Mouse (Mus musculus) kidney, embryonic 16.5 days (tissue): ENCODE results near the gene Foxn1. TPM values are rescaled to one million over a fixed set of nuclear protein-coding genes. Genes with fewer than 3 reads are reported as not detected.
A peak's percentile ranks its signal among the peaks of the same experiment; 100 is the strongest.

Experiments used
- ATAC-seq: fragments of 200-750 bp; cut with Nextera tagmentation; 2 replicates; pipeline ENCODE4 v1.8.0; 2017; ENCODE audit warnings: moderate TSS enrichment; ENCODE audit not compliant: low FRiP score, low TSS enrichment
- H3K27ac ChIP-seq: fragments of 300-500 bp; sonication (generic); 2 replicates; pipeline ENCODE4 v1.5.1; 2014; ENCODE audit warnings: low read length
- H3K27me3 ChIP-seq: fragments of 300-500 bp; sonication (generic); 2 replicates; pipeline ENCODE4 v1.6.1; 2014; ENCODE audit warnings: low read length, control low read depth, mixed read lengths; ENCODE audit not compliant: insufficient read depth
- H3K36me3 ChIP-seq: fragments of 300-500 bp; sonication (generic); 2 replicates; pipeline ENCODE4 v1.6.1; 2014; ENCODE audit warnings: low read length, control low read depth, mixed read lengths; ENCODE audit not compliant: insufficient read depth
- H3K4me1 ChIP-seq: fragments of 300-500 bp; sonication (generic); 2 replicates; pipeline ENCODE4 v1.6.1; 2014; ENCODE audit warnings: low read length, control low read depth, mixed read lengths; ENCODE audit not compliant: insufficient read depth
- H3K4me2 ChIP-seq: fragments of 300-500 bp; sonication (generic); replicated peaks from 2 replicates; pipeline ENCODE4 v1.6.1; 2014; ENCODE audit warnings: low read depth, low read length
- H3K4me3 ChIP-seq: fragments of 300-500 bp; sonication (generic); 2 replicates; pipeline ENCODE4 v1.5.1; 2014; ENCODE audit warnings: mild to moderate bottlenecking, low read length
- H3K9ac ChIP-seq: fragments of 300-500 bp; sonication (generic); replicated peaks from 2 replicates; pipeline ENCODE4 v1.6.1; 2014; ENCODE audit warnings: low read length
- H3K9me3 ChIP-seq: fragments of 300-500 bp; sonication (generic); 2 replicates; pipeline ENCODE4 v1.6.1; 2016; ENCODE audit warnings: low read length, control low read depth
- whole genome bisulfite sequencing: fragments of 180-500 bp; shearing (Covaris S2); extraction: QIAGEN DNeasy Blood & Tissue Kit; methylation state at CpG from one replicate; pipeline ENCODE4 v1.1.7; 2014; 5-methylcytosine and 5-hydroxymethylcytosine counted together
- polyA plus RNA-seq: library from polyadenylated mRNA; unstranded; fragments of >200 nt; fragmentation: Nextera tagmentation; extraction: Ambion mirVana; gene quantifications from 2 replicates; pipeline ENCODE4 v1.2.1, GENCODE M21; 2015

Gene Foxn1
- polyA plus RNA-seq, 1 experiment from 2014 or later: not detected

GRCm38 (mm10) chr11:78343381-78344327 is 42.7 kb downstream of the Foxn1 start, which contains the start of gene Unc119:
Unc119 (plus strand) TSS chr11:78343482.
- under 1% methylated on average over 60 of the region's 66 CpGs for WGBS

GRCm38 (mm10) chr11:78341702-78342101 is 44.7 kb downstream of the Foxn1 start:
- Histone ChIP-seq H3K4me3 (no peak overlapping the region), H3K9ac (no peak overlapping the region), H3K27ac (no peak overlapping the region), H3K4me2 (no peak overlapping the region), H3K9me3 (no peaks in the 10 kb centered on the region), H3K36me3 (peaks cover 10% of the 10 kb centered on the region), H3K27me3 (no peaks in the 10 kb centered on the region), H3K4me1 (peaks cover 28% of the 10 kb centered on the region)
- 73% methylated on average over 12 of the region's 12 CpGs for WGBS
- no peak for ATAC-seq

More at GRCm38 (mm10) chr11:78343381-78344327, 42.7 kb downstream of the Foxn1 start, which contains the start of gene Unc119:
- H3K4me2 ChIP-seq: peak within 1 kb of the TSS; percentile 80
- peak within 1 kb of the TSS; percentile 77 for H3K9ac ChIP-seq
- H3K36me3 ChIP-seq: peaks cover 11% of the 10 kb centered on the region; the same call in 1 of the 2 replicates
- H3K4me1 ChIP-seq: peaks cover 31% of the 10 kb centered on the region
- H3K4me3 ChIP-seq: peak within 1 kb of the TSS; percentile 75
- H3K9me3 ChIP-seq: no peaks in the 10 kb centered on the region
- no peaks in the 10 kb centered on the region for H3K27me3 ChIP-seq
- peak; percentile 73 for ATAC-seq
- H3K27ac ChIP-seq: peak within 1 kb of the TSS; percentile 67

- no peak for ATAC-seq
- peaks cover 18% of the 10 kb centered on the region for H3K36me3 ChIP-seq
- 93% methylated on average over 8 of the region's 8 CpGs for WGBS
Measured at GRCm38 (mm10) chr11:78337040-78337439, 49.3 kb downstream of the Foxn1 start.

GRCm38 (mm10) chr11:78333992-78334391 is 52.4 kb downstream of the Foxn1 start:
- Histone ChIP-seq H3K9ac (no peak overlapping the region), H3K27me3 (no peaks in the 10 kb centered on the region), H3K4me3 (no peak overlapping the region), H3K27ac (no peak overlapping the region), H3K9me3 (no peaks in the 10 kb centered on the region), H3K4me1 (peaks cover 5% of the 10 kb centered on the region; the same call in 1 of the 2 replicates), H3K4me2 (no peak overlapping the region), H3K36me3 (peaks cover 12% of the 10 kb centered on the region)
- ATAC-seq: no peak
- WGBS: 73% methylated on average over 5 of the region's 5 CpGs

More at GRCm38 (mm10) chr11:78337040-78337439, 49.3 kb downstream of the Foxn1 start:
- H3K27me3 ChIP-seq: no peaks in the 10 kb centered on the region
- H3K9me3 ChIP-seq: no peaks in the 10 kb centered on the region
- no peaks in the 10 kb centered on the region for H3K4me1 ChIP-seq
- no peak overlapping the region for H3K9ac ChIP-seq
- no peak overlapping the region for H3K27ac ChIP-seq
- no peak overlapping the region for H3K4me3 ChIP-seq
- H3K4me2 ChIP-seq: no peak overlapping the region

GRCm38 (mm10) chr11:78332676-78333075 is 53.7 kb downstream of the Foxn1 start:
- Histone ChIP-seq H3K27ac (no peak overlapping the region), H3K4me3 (no peak overlapping the region)

GRCm38 (mm10) chr11:78328512-78329056 is 57.8 kb downstream of the Foxn1 start:
- H3K9ac ChIP-seq: peak overlapping the region; percentile 77
- no peaks in the 10 kb centered on the region for H3K36me3 ChIP-seq
- H3K9me3 ChIP-seq: no peaks in the 10 kb centered on the region
- H3K27ac ChIP-seq: no peak overlapping the region
- no peak for ATAC-seq
- peak overlapping the region; percentile 80 for H3K4me3 ChIP-seq
- peak overlapping the region; percentile 79 for H3K4me2 ChIP-seq
- WGBS: under 1% methylated on average over 41 of the region's 41 CpGs
- H3K4me1 ChIP-seq: peaks cover 7% of the 10 kb centered on the region; the same call in 1 of the 2 replicates
- H3K27me3 ChIP-seq: no peaks in the 10 kb centered on the region

More at GRCm38 (mm10) chr11:78332676-78333075, 53.7 kb downstream of the Foxn1 start:
- Histone ChIP-seq H3K27me3 (no peaks in the 10 kb centered on the region), H3K9ac (no peak overlapping the region), H3K36me3 (peaks cover 11% of the 10 kb centered on the region), H3K9me3 (no peaks in the 10 kb centered on the region), H3K4me2 (no peak overlapping the region), H3K4me1 (peaks cover 7% of the 10 kb centered on the region; the same call in 1 of the 2 replicates)
- ATAC-seq: no peak
- 90% methylated on average over 12 of the region's 12 CpGs for WGBS

GRCm38 (mm10) chr11:78327634-78328511 is 58.5 kb downstream of the Foxn1 start, which contains the start of gene Pigs:
Pigs (plus strand) TSS chr11:78328415.
- Histone ChIP-seq H3K4me1 (peaks cover 12% of the 10 kb centered on the region; the same call in 1 of the 2 replicates), H3K27me3 (no peaks in the 10 kb centered on the region), H3K4me3 (peak within 1 kb of the TSS; percentile 80), H3K27ac (peak within 1 kb of the TSS; percentile 48; the same call in 1 of the 2 replicates), H3K36me3 (no peaks in the 10 kb centered on the region), H3K9me3 (no peaks in the 10 kb centered on the region), H3K9ac (peak within 1 kb of the TSS; percentile 77), H3K4me2 (peak within 1 kb of the TSS; percentile 79)
- WGBS: 11% methylated on average over 37 of the region's 37 CpGs
- peak; percentile 97 for ATAC-seq

- WGBS: 94% methylated on average over 4 of the region's 4 CpGs
- no peak for ATAC-seq
- H3K4me3 ChIP-seq: no peak overlapping the region
- H3K4me2 ChIP-seq: no peak overlapping the region
- H3K9me3 ChIP-seq: no peaks in the 10 kb centered on the region
- H3K4me1 ChIP-seq: peaks cover 16% of the 10 kb centered on the region; the same call in 1 of the 2 replicates
- H3K36me3 ChIP-seq: no peaks in the 10 kb centered on the region
- no peaks in the 10 kb centered on the region for H3K27me3 ChIP-seq
- no peak overlapping the region for H3K9ac ChIP-seq
- no peak overlapping the region for H3K27ac ChIP-seq
Measured at GRCm38 (mm10) chr11:78327215-78327614, 59.1 kb downstream of the Foxn1 start.

GRCm38 (mm10) chr11:78324965-78325364 is 61.4 kb downstream of the Foxn1 start:
- Histone ChIP-seq H3K27ac (no peak overlapping the region), H3K27me3 (no peaks in the 10 kb centered on the region), H3K4me3 (no peak overlapping the region), H3K36me3 (peaks cover 18% of the 10 kb centered on the region), H3K9me3 (no peaks in the 10 kb centered on the region), H3K4me2 (no peak overlapping the region), H3K4me1 (peaks cover 19% of the 10 kb centered on the region; the same call in 1 of the 2 replicates), H3K9ac (no peak overlapping the region)
- 93% methylated on average over 12 of the region's 12 CpGs for WGBS
- no peak for ATAC-seq
